Mouse (Mus musculus) cerebellum, adult 11-12 months (tissue): ENCODE data around the gene Map4k5.

Source experiments
- DNase-seq: peaks from one replicate; pipeline ENCODE4 v3.0.0; 2022

The Map4k5 gene

DNA sequence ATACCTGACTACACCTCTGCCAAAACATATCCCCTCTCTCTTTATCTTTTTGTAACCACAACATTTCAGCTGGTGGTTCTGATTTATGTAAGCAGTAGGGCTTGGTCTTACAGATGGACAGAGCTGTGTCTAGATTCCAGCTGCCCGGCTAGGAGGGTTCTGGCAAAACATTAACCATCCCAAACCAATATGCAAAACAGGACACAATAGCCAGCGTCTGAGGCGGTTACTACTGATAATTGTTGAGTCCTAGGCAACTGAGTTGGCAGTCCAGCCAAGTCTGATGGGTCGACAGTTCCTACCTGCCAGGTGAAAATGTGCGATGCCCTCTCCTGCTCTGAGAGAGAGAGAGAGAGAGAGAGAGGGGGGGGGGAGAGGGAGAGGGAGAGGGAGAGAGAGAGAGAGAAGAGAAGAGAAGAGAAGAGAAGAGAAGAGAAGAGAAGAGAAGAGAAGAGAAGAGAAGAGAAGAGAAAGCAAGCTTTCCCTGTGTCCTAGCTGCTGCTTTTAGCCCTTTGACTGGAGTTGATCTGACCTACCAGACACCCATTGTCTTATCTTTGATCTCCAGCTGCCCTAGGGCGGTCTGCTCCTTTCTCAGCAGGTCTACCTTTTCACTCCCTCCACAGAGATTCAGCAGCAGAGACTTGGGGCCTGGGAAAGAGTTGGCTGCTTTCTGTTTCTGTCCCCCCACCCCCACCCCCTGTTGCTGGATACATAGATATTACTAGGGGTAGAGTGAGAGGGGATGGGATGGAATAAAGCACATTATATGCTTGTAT, 109.6 kb downstream of the Map4k5 start:
- DNase-seq, result no peak

DNA sequence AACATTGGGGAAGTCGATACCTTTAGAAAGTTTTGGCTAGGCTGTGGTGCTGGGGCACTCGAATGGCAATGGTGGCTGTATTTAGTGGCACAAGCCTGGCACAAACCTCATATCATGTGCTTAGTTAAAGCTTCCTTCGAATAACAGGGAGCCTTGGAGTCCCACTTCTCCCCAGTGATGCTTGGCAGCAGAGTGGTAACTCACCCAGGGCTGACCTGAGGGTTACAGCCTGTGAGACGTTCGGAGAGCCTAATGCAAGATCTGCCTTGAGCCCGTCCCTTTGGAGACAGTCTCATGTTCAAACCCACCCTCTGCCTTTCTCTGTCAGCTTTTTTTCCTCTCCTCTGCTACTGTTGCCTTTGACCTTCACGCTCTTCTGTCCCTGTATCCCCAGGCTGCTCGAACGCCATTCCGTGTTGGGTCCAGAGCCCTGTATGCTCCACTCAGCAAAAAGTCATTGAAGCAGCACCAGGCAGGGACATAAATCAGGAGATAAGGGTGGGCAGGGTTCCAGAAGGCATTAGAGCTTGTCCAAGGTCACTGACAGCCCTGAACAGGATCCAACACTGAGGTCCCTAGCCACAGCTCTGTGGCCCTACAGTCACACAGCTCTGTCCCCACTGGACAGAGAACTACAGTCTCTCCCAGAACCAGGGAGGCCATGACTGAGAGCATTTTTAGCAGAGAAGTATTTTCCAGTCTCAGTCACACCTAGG, 110.9 kb downstream of the Map4k5 start:
- no peak for DNase-seq

GRCm38 (mm10) chr12:69781480-69781879, 111.5 kb downstream of the Map4k5 start:
- no peak for DNase-seq

- no peak for DNase-seq
These were observed 115.0 kb downstream of the Map4k5 start for GRCm38 (mm10) chr12:69777957-69778356.

- no peak for DNase-seq
These were observed 115.7 kb downstream of the Map4k5 start for GRCm38 (mm10) chr12:69777341-69777730.

DNA sequence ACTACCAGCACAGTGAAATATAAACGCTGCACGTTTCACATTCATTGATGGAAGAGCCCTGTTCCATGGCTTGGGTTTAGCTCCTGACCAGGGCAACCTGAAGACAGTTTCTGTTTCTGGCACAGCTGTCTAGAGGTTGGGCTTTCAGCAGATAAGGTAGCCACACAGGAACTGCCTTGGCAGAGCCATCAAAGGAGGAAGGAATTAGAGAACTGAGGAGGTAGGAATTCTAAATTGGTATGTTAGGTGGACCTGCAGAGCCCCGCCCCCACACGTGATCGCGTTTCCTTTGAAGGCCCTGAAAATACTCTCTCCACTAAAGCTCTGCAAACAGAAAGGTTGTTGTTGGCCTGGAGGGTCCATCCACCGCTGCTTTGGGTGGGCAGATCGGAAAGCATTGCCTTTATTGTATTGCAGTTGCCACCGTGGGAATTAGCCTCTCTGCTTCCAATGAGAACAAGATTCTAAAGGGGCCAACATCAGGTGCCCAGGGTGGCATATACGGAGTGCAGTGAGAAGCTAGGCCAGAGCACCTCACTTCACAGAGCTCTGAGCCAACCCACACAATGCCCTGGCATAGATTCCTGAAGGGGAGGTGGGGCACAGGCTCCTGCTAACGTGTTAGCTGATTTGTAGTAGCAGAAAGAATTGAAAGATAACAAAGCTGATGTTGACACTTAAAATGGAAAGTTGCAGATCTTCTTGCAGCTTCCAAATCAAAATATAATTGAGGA, 116.2 kb downstream of the Map4k5 start:
- DNase-seq, result no peak

DNA sequence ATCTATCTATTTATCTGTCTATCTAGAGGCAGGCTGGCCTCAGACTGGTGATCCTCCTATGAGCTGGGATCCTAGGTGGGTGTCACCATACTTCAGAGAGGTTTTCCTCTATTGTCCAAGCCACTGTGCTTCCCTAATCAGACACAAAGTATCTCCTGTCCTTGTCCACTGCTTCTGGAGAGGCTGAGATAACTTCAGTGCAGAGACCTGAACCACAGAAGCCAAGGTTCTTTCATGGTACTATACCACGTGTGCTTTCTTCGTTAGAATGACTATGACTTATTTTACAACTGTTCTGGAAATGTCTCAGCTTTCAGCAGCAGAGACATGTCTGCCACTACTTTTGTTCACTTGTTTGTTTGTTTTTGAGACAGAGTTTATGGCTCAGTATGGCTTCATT, 124.2 kb downstream of the Map4k5 start:
- no peak for DNase-seq

- DNase-seq, result no peak
These were observed 125.3 kb downstream of the Map4k5 start for GRCm38 (mm10) chr12:69767476-69768258.

DNA sequence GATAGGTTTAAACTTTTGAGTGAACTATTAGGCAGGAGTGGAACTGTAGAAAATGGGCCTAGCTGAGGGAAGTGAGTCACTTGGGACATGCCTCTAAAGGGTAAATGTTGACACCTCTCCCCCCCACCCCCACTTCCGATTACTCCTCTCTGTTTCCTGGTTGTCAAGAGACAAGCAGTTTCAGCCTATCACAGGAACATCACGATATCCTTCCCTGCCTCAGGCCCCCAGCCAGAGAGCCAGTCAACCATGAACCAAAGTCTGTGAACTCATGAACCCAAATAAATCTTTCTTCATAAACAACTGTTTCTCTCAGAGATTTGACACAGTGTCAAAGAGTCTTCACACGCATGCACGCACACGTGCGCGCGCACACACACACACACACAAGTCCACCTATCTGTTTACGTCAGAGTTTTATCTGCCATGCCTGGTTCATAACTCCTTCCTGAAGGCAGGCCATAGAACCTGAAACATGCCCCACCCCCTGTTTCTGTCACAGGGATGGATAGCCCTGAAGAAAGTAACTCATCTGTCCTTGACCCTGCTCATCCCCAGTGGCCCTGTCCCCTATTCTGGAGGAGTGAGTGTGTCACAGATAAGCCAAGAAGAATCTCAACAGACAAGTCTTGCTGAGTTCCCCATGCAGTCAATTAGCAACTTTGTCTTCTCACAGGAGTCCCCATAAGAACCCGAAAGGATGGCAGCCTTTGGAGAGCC, 126.7 kb downstream of the Map4k5 start:
- no peak for DNase-seq

GRCm38 (mm10) chr12:69765543-69765942, 127.5 kb downstream of the Map4k5 start:
- DNase-seq, result no peak

- no peak for DNase-seq
These were observed 131.4 kb downstream of the Map4k5 start for GRCm38 (mm10) chr12:69761603-69762002.

DNA sequence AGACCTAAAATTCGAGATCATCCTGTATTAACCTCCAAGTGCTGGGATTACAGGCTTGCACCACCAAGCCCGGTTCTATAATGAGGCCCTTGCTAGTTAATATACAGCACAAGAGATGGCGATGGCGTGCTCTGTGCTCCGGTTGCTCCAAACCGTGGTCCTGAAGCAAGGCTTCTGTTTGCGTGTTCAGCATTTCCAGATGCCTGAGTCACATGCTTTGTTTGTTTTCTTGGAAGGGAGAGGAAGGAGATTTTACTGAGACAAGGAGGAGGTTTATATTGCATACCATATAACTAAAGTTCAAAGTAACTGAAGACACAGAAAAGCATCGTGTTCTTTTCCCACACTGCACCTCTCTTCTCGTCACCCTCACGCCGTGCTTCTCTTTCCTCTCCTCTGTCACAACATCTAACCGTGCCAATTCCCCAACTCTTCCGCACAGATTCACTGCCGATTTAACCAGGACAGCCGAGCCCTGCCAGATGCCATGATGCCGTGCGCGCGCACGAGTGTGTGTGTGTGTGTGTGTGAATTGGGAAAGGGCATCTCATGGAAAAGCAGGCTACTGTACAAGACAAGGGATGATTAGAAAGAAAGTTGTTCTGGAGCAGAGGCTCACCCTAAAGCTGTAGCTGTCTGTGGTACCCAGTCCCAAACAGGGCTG, 132.1 kb downstream of the Map4k5 start:
- no peak for DNase-seq

DNA sequence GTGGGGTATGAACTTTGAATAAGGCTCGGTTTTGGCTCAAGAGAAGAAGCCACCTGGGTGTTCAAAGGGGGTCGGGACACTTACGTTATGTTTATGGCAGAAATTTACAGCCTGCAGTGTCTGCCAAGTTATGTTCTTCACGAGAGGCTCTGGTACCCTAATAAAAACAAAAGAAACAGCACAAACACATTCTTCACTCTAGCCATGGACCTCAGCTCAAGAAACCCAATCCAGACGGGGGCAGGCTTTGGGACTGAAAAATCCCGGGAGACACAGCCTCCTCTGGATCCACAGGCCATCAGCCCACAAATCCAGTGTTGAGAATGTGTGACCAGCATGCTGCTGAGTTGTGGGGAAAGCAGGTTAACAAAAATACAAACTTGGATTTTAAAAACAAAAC, 133.0 kb downstream of the Map4k5 start:
- no peak for DNase-seq

DNA sequence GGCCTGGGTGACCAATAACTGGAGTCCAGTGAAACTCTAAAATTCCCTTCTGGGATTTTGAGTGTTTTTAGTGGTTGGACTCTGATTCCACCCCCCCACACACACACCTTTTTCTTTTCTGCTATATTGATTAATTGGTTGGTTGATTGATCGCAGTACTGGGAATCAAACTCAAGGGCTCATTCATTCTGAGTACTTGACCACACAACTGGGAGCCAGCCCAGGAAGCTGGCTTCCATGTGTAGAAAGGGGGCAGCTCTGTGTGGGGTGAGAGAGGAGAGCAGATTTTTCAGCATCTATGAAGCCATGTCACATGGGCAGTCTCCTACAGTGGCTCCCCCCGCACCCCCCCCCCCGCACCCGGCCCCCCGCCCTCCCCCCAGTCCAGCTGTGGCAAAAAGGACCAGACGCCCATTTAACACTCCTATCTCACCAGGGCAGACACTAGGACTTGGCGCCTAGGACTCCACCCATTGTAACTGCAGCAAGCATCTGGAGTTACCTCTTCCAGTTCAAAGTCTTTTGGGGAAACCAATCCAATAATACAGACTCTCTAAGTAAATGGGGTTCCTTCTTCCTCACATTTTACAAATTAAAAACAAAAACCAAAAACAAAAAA, 133.6 kb downstream of the Map4k5 start:
- DNase-seq, result no peak

DNA sequence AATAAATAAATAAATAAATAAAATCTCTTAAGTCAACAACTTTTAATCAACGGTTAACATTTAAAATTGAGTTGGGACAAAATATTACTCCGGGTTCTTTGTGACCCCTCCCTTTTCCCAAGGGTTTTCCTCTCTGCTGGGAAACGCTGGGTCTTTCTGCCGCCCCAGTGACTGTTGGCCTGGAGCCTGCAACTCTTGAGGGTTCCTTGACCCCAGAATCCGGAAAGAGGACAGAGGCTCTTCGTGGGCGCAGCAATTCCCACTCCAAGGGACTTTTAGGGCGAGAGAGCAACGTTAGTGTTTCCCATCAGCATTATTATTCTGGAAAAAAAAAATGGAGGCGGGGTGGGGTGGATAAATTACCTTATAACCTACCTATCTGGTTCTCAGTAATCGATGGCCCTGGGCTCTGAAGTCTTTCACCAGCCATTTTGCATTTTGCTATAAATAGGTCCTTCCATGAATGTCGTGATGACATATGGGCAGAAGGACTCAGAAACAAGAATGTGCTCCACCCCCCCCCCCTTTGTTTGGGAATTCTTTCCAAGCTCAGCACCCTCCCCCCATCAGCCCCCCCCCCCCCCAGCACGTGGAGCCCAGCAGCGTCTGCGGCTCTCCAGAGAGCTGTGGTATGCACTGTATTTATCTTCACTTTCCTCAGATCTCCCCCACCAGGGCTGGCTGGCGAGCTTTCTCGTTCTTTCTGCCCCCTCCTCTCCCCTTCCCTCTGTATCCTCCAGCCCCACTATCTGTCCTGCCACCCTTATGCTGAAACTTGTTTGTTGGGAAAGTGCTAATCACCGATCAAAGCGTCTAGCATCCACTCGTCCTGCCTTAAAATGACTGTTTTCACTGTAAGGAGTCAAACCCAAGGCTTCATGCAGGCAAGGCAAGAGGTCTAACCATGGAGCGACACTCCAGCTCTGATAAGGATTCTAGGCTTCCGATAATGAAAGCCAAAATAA, 134.5 kb downstream of the Map4k5 start:
- peak; percentile 53 for DNase-seq

DNA sequence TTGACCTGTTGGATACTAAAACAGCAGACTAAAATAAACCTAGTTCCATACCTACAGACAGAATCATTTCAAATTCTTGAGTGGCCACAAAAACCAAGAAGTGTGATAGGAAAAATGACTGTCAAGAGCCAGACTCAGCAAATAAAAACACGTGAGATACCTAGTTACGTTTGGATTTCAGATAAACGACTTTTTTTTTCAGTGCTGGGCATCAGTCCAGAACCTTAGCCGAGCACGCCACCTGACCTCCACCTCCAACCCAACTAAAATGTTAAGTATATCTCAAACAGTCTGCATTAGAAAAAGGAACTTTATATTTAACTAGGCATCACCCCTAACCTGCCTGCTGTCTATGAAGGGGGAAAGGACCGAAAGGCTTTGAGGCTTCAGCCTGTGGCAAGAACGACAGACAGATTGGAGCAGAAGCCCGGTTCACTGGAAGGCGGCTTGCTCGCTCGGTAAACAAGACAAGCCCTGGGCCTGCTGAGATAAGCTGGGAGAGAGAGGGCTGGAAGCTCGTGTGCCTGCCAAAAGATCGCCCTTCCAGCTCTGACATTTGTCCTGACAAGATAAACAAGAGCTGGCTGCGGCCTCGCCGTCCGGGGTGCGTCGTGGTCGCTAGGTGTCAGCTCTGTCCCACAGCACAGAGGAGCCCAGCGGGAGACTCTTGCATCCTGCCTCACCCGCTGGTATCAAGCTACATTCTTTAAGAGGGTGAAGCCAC, 135.4 kb downstream of the Map4k5 start:
- DNase-seq, result peak; percentile 91

DNA sequence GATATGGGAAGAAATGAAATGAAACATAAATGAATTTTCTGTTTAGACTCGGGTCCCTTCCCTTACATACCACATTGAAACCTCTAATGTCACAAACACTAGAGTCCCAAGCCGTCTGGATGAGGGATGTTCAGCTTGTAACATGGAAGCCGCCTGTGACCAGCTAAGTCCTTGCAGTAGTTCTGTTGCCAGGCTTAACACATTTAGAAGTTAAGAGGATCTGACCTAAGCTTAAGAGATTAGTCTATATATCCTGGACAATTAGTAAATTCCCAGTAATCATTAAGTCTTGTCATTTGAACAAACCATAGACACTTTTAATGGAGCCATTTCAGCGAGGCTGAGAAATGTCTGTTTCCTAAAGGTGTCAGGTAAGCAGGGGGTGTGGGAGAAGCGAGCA, 137.0 kb downstream of the Map4k5 start:
- no peak for DNase-seq

DNA sequence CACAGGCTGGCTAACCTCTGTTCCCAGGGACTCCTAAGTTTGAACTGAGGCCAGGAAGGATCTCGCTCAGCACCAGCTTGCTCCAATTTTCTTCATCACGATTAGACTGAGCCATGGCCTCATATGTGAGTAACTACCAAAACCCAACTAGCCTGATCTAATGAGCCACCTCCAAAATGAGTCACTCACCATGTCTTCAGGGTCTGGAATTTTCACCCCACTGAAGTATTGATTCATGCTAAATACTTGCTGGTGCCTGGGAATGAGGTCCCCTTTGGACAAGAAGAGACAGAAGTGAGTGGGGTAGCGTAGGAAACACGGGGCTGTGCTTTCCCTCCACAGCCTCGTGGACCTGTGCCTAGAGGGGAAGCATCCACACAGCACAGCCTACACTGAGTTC, 139.1 kb downstream of the Map4k5 start:
- DNase-seq, result no peak
